Mouse (Mus musculus): ENCODE data around the gene Zfp541.

Gene Zfp541

DNA sequence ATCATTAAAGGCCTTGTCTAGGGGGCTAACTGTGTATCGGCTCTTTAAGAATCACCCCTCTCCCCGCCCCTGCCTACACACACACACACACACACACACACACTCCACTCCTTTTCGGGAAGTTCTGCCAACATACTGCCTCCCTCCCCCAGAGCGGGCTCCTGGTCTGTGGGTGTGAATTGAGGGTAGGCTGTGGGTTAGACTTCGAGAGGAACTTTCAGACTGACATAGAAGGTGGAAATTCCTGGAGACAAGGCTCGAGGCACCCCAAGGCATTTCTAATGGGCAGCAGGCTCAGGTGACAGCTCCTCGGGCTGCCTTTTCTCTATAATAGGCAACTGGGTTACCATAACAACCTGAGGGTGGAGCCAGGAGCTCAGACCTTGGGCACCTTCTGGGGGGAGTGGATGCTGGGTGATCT, 70.6 kb downstream of the Zfp541 start:
- Histone ChIP-seq H3K36me3 (ENCODE audit: insufficient read depth, low read length) (peaks cover 13% of the 10 kb centered on the region; the same call in 1 of the 2 replicates), H3K4me1 (replicated peaks; ENCODE audit: low read depth, low read length) (peaks cover 46% of the 10 kb centered on the region), H3K9me3 (ENCODE audit: low read length) (no peaks in the 10 kb centered on the region), H3K4me3 (replicated peaks; ENCODE audit: low read length) (0 out of 2 replicates have a peak overlapping the region, but pooled peaks have one; percentile 10), H3K27me3 (ENCODE audit: insufficient read depth, low read length) (peaks cover 16% of the 10 kb centered on the region)
- TF ChIP-seq CTCF (conservative IDR thresholded peaks at IDR 0.05; ENCODE audit: low read length) (no peak), POU5F1 (IDR thresholded peaks at IDR 0.05; ENCODE audit: borderline replicate concordance, low read length) (no peak), NANOG (IDR thresholded peaks at IDR 0.05; ENCODE audit: borderline replicate concordance, low read length) (no peak)

DNA sequence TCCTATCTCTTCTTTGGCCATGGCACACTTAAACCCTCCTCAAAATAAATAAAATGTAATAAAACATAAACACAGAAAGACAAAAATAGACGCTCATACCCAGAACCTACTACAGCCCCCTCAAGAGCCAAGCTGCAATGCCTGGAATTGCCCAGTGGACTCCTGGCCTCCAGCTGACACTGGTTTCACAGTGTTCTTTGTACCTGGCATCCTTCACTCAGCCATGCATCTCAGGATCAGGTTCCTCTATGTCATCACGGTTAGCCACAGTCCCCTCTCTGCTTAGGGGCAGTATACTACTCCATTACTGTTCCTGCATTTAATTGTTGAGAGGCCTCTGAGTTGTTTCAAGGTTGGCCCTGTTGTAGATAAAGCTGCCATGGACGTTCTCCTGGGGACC, 71.3 kb downstream of the Zfp541 start:
- Histone ChIP-seq H3K27me3 (ENCODE audit: insufficient read depth, low read length) (peaks cover 16% of the 10 kb centered on the region), H3K9me3 (ENCODE audit: low read length) (no peaks in the 10 kb centered on the region), H3K4me3 (replicated peaks; ENCODE audit: low read length) (no peak overlapping the region), H3K36me3 (ENCODE audit: insufficient read depth, low read length) (peaks cover 6% of the 10 kb centered on the region; the same call in 1 of the 2 replicates), H3K4me1 (replicated peaks; ENCODE audit: low read depth, low read length) (peaks cover 46% of the 10 kb centered on the region)
- no peak for TF ChIP-seq POU5F1 (IDR thresholded peaks at IDR 0.05; ENCODE audit: borderline replicate concordance, low read length)
- no peak for TF ChIP-seq CTCF (conservative IDR thresholded peaks at IDR 0.05; ENCODE audit: low read length)
- TF ChIP-seq NANOG (IDR thresholded peaks at IDR 0.05; ENCODE audit: borderline replicate concordance, low read length) = no peak

DNA sequence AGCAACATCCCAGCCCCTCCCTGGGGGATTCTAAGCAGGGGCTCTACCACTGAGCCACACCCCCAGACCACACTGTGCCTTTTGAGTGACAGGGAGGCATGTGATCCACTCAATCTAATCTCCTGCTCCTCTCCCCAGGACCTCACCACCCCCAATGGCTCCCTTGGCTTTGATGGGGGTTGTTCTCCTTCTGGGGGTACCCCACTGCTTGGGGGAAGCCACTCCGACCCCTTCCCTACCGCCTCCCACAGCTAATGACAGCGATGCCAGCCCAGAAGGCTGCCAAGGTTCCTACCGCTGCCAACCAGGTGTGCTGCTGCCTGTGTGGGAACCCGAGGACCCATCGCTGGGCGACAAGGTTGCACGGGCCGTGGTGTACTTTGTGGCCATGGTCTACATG, 72.1 kb downstream of the Zfp541 start:
- TF ChIP-seq CTCF (conservative IDR thresholded peaks at IDR 0.05; ENCODE audit: low read length) (no peak), NANOG (IDR thresholded peaks at IDR 0.05; ENCODE audit: borderline replicate concordance, low read length) (no peak), POU5F1 (IDR thresholded peaks at IDR 0.05; ENCODE audit: borderline replicate concordance, low read length) (no peak)
- H3K36me3 ChIP-seq (ENCODE audit: insufficient read depth, low read length) = peaks cover 6% of the 10 kb centered on the region; the same call in 1 of the 2 replicates
- peaks cover 43% of the 10 kb centered on the region for H3K4me1 ChIP-seq (replicated peaks; ENCODE audit: low read depth, low read length)
- no peaks in the 10 kb centered on the region for H3K9me3 ChIP-seq (ENCODE audit: low read length)
- no peak overlapping the region for H3K4me3 ChIP-seq (replicated peaks; ENCODE audit: low read length)
- peaks cover 20% of the 10 kb centered on the region for H3K27me3 ChIP-seq (ENCODE audit: insufficient read depth, low read length)

DNA sequence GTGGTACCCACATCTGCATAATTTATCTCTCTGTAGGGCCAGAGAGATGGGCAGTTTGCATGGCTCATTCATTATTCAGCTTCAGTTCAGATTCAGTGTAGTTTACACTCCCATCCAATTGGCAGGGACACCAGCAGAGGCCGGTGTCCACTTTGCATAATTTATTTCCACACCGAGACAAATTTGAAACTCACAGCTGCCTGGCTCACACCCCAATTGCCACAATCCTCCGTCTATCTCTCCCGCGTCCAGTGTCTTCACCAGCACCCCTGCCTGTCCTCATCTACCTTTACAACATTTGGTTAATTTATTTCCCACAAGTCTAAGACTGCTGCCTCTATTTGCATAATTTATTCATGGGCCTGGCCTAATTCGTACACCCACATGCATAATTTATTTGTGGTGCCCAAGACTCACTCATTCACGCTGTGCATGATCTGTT, 73.4 kb downstream of the Zfp541 start:
- Histone ChIP-seq H3K4me3 (replicated peaks; ENCODE audit: low read length) (no peak overlapping the region), H3K9me3 (ENCODE audit: low read length) (no peaks in the 10 kb centered on the region), H3K36me3 (ENCODE audit: insufficient read depth, low read length) (peaks cover 6% of the 10 kb centered on the region; the same call in 1 of the 2 replicates), H3K27me3 (ENCODE audit: insufficient read depth, low read length) (peaks cover 20% of the 10 kb centered on the region), H3K4me1 (replicated peaks; ENCODE audit: low read depth, low read length) (peaks cover 36% of the 10 kb centered on the region)
- no peak for TF ChIP-seq CTCF (conservative IDR thresholded peaks at IDR 0.05; ENCODE audit: low read length)
- TF ChIP-seq NANOG (IDR thresholded peaks at IDR 0.05; ENCODE audit: borderline replicate concordance, low read length) = no peak
- no peak for TF ChIP-seq POU5F1 (IDR thresholded peaks at IDR 0.05; ENCODE audit: borderline replicate concordance, low read length)
